Mouse (Mus musculus): ENCODE measurements around the gene Mrpl32.

GRCm38 (mm10) chr13:14580392-14580791 is 32.6 kb downstream of the Mrpl32 start:
- no peak for TF ChIP-seq POLR2A (IDR thresholded peaks at IDR 0.05; ENCODE audit: insufficient read length, low read depth)
- no peak for TF ChIP-seq TCF12 (IDR thresholded peaks at IDR 0.05; ENCODE audit: insufficient read depth, poor library complexity, severe bottlenecking)
- no peak for TF ChIP-seq TCF3 (IDR thresholded peaks at IDR 0.05; ENCODE audit: insufficient read length, low read depth)
- no peak for TF ChIP-seq MYOD1 (IDR thresholded peaks at IDR 0.05; ENCODE audit: control insufficient read depth in 1 of 3, insufficient read length in 2 of 3, low read depth in 2 of 3)
- no peak for TF ChIP-seq POLR2AphosphoS2 (IDR thresholded peaks at IDR 0.05; ENCODE audit: insufficient read length, low read depth)
- no peak for TF ChIP-seq CEBPB (IDR thresholded peaks at IDR 0.05; ENCODE audit: insufficient read depth, poor library complexity, severe bottlenecking)
- no peak for TF ChIP-seq USF1 (IDR thresholded peaks at IDR 0.05; ENCODE audit: low read depth)
- no peak for TF ChIP-seq E2F4 (IDR thresholded peaks at IDR 0.05; ENCODE audit: insufficient read depth)
- no peak for TF ChIP-seq MAX (IDR thresholded peaks at IDR 0.05; ENCODE audit: low read depth)
- no peak for TF ChIP-seq MYOG (IDR thresholded peaks at IDR 0.05; ENCODE audit: control insufficient read depth in 1 of 3, insufficient read depth in 1 of 3, insufficient read length in 2 of 3, low read depth in 2 of 3)
- no peak for TF ChIP-seq SRF (IDR thresholded peaks at IDR 0.05; ENCODE audit: control insufficient read depth, insufficient read length, low read depth)

Data from myocyte (in vitro differentiated cells).